Mouse (Mus musculus): ENCODE data around the gene Ppp2r3a. TPM values are rescaled to one million over a fixed set of nuclear protein-coding genes. Genes with fewer than 3 reads are reported as not detected.

The Ppp2r3a gene
- polyA plus RNA-seq, 1 experiment from 2014 or later, result 20.2 TPM

- H3K36me3 ChIP-seq (ENCODE audit: control insufficient read depth, insufficient read depth, low read length), result no peaks in the 10 kb centered on the region
- no peaks in the 10 kb centered on the region for H3K9me3 ChIP-seq (ENCODE audit: control insufficient read depth, low read depth, low read length)
- ATAC-seq (ENCODE audit: insufficient number of reproducible peaks, insufficient read depth, low FRiP score, low read depth), result no peak
- no peak overlapping the region for H3K9ac ChIP-seq (replicated peaks; ENCODE audit: low read depth, low read length)
- no peak overlapping the region for H3K27ac ChIP-seq (ENCODE audit: low read length)
- no peaks in the 10 kb centered on the region for H3K4me1 ChIP-seq (ENCODE audit: control insufficient read depth, insufficient read depth, low read length)
- 88% methylated on average over 4 of the region's 4 CpGs for WGBS
- H3K4me3 ChIP-seq (ENCODE audit: low read depth, low read length), result no peak overlapping the region
- H3K4me2 ChIP-seq (replicated peaks; ENCODE audit: low read depth, low read length), result no peak overlapping the region
- no peaks in the 10 kb centered on the region for H3K27me3 ChIP-seq (ENCODE audit: control insufficient read depth, insufficient read depth, low read length)
These were observed 194.4 kb downstream of the Ppp2r3a start for GRCm38 (mm10) chr9:101057156-101057555.

Other genes with a start within 250 kb of the Ppp2r3a start
- 27.1 and 28.2 TPM in 2 replicates for gene Pccb, start 216.9 kb downstream of the Ppp2r3a start, polyA plus RNA-seq (2014; fragmentation: Nextera tagmentation; extraction: Ambion mirVana)
- gene Msl2, start 177.7 kb downstream of the Ppp2r3a start, polyA plus RNA-seq (2014; fragmentation: Nextera tagmentation; extraction: Ambion mirVana), result 7.8 and 9.9 TPM in 2 replicates

Measured in stomach, embryonic 14.5 days (tissue).